In genomic region chr10:111594171-111594570, GRCm38 (mm10) we compare ENCODE assay signal across 13 mouse cellular contexts.
DNase-seq lines count a peak whose midpoint lies in the region; ATAC-seq and TF ChIP-seq lines count a peak whose summit lies in the region.
"Had no signal": no experiment of that assay in that cellular context is flagged by ENCODE, and none has a peak within 500 bp of the region (broad histone marks: within the 10 kb centered on the region; RNA-seq: fewer than 3 reads in every experiment).

No protein-coding gene starts in this region.

- peak overlapping the region; percentile 49 for H3K4me2 ChIP-seq in lung, embryonic 14.5 days
- peak overlapping the region; percentile 66 for H3K4me2 ChIP-seq in heart, embryonic 13.5 days
- H3K4me2 ChIP-seq in liver, embryonic 11.5 days = peak overlapping the region; percentile 54
- H3K4me2 ChIP-seq: hindbrain, embryonic 14.5 days; neural tube, embryonic 13.5 days had no signal

- ATAC-seq in lung, embryonic 14.5 days (ENCODE audit: insufficient read depth) = no peak
- no peak for ATAC-seq in G1E (ENCODE audit: extremely low read depth, insufficient number of reproducible peaks, low FRiP score, poor library complexity, severe bottlenecking)
- no peak for ATAC-seq in heart, embryonic 13.5 days (ENCODE audit: extremely low read depth, insufficient number of reproducible peaks, low FRiP score, low TSS enrichment)
- ATAC-seq in liver, embryonic 11.5 days (replicated peaks; ENCODE audit: low FRiP score) = no peak
- ATAC-seq: midbrain, embryonic 16.5 days had no signal

- H3K9ac ChIP-seq in lung, embryonic 14.5 days = no peak overlapping the region
- H3K9ac ChIP-seq in heart, embryonic 13.5 days = peak overlapping the region; percentile 60; the same call in 1 of the 2 replicates
- peak overlapping the region; percentile 21; the same call in 1 of the 2 replicates for H3K9ac ChIP-seq in liver, embryonic 11.5 days (ENCODE audit: low read depth, low read length)
- H3K9ac ChIP-seq: hindbrain, embryonic 14.5 days; neural tube, embryonic 13.5 days had no signal

- intact Hi-C loops in left cerebral cortex, postnatal 36 days (cut with DNase I) = no loop called here

- 0 out of 2 replicates have a peak overlapping the region, but pooled peaks have one; percentile 14 for H3K4me3 ChIP-seq in lung, embryonic 14.5 days (ENCODE audit: low read depth, low read length)
- no peak overlapping the region for H3K4me3 ChIP-seq in lung, adult 2 months (replicated peaks; ENCODE audit: extremely low read depth, low read depth, low read length)
- peak overlapping the region; percentile 70 for H3K4me3 ChIP-seq in G1E (ENCODE audit: low read depth, low read length)
- peak overlapping the region; percentile 41 for H3K4me3 ChIP-seq in heart, embryonic 13.5 days
- peak overlapping the region; percentile 15 for H3K4me3 ChIP-seq in liver, embryonic 11.5 days (ENCODE audit: low read depth, low read length)
- H3K4me3 ChIP-seq: neural tube, embryonic 13.5 days had no signal

- WGBS in lung, embryonic 14.5 days = 58% methylated on average over 11 of the region's 11 CpGs
- 75% methylated on average over 11 of the region's 11 CpGs for WGBS in lung, adult 2 months
- 27% methylated on average over 11 of the region's 11 CpGs for WGBS in heart, embryonic 13.5 days
- 40% methylated on average over 11 of the region's 11 CpGs for WGBS in liver, embryonic 11.5 days

- H3K4me1 ChIP-seq in lung, embryonic 14.5 days (ENCODE audit: insufficient read depth) = peaks cover 33% of the 10 kb centered on the region
- H3K4me1 ChIP-seq in lung, adult 2 months (ENCODE audit: control insufficient read depth, insufficient read depth, low read length) = no peaks in the 10 kb centered on the region
- H3K4me1 ChIP-seq in G1E (ENCODE audit: insufficient read depth, low read depth, low read length) = peaks cover 84% of the 10 kb centered on the region
- H3K4me1 ChIP-seq in heart, embryonic 13.5 days = peaks cover 43% of the 10 kb centered on the region
- peaks cover 23% of the 10 kb centered on the region for H3K4me1 ChIP-seq in liver, embryonic 11.5 days (replicated peaks; ENCODE audit: control insufficient read depth, insufficient read depth, low read length)

- H3K27ac ChIP-seq in lung, embryonic 14.5 days (ENCODE audit: low read depth) = peak overlapping the region; percentile 73
- peak overlapping the region; percentile 73 for H3K27ac ChIP-seq in heart, embryonic 13.5 days (replicated peaks)
- no peak overlapping the region for H3K27ac ChIP-seq in liver, embryonic 11.5 days (ENCODE audit: low read depth, low read length)
- H3K27ac ChIP-seq: hindbrain, embryonic 14.5 days; kidney, postnatal 0 days; neural tube, embryonic 13.5 days had no signal

- no peaks in the 10 kb centered on the region for H3K9me3 ChIP-seq in lung, embryonic 14.5 days (ENCODE audit: low read depth, low read length)
- peaks cover 6% of the 10 kb centered on the region; the same call in 1 of the 2 replicates for H3K9me3 ChIP-seq in G1E (replicated peaks)
- H3K9me3 ChIP-seq in heart, embryonic 13.5 days = no peaks in the 10 kb centered on the region
- H3K9me3 ChIP-seq in liver, embryonic 11.5 days (ENCODE audit: control insufficient read depth, low read length) = no peaks in the 10 kb centered on the region
- H3K9me3 ChIP-seq: neural tube, embryonic 13.5 days had no signal

- no peak for TF ChIP-seq CTCF in lung, embryonic 14.5 days (IDR thresholded peaks at IDR 0.05; ENCODE audit: low read depth)
- no peak for TF ChIP-seq CTCF in lung, adult 2 months (IDR thresholded peaks at IDR 0.05; ENCODE audit: insufficient read depth, low read length)
- no peak for TF ChIP-seq CTCF in G1E (IDR thresholded peaks at IDR 0.05; ENCODE audit: low read depth, low read length)

- peak; percentile 53 for DNase-seq in lung, embryonic 14.5 days
- DNase-seq in lung, adult 2 months = no peak
- DNase-seq in G1E (ENCODE audit: low spot score) (no peak), adipocyte (ENCODE audit: low spot score) (no peak)
- no peak for DNase-seq in liver, embryonic 11.5 days (ENCODE audit: low spot score)
- no peak for DNase-seq in left cerebral cortex, postnatal 36 days (ENCODE audit: low spot score in 2 of 2)
- DNase-seq: adrenal gland, postnatal 25 days; gastrocnemius, postnatal 25 days had no signal

- H3K36me3 ChIP-seq in lung, embryonic 14.5 days (ENCODE audit: insufficient read depth) = no peaks in the 10 kb centered on the region
- H3K36me3 ChIP-seq in G1E (replicated peaks) = no peaks in the 10 kb centered on the region
- no peaks in the 10 kb centered on the region for H3K36me3 ChIP-seq in heart, embryonic 13.5 days
- H3K36me3 ChIP-seq in liver, embryonic 11.5 days (ENCODE audit: control insufficient read depth, insufficient read depth, low read length) = no peaks in the 10 kb centered on the region
- H3K36me3 ChIP-seq: neural tube, embryonic 13.5 days had no signal

- no peak for TF ChIP-seq POLR2A in lung, adult 2 months (IDR thresholded peaks at IDR 0.05; ENCODE audit: borderline replicate concordance, extremely low read depth, low read depth, low read length)

- H3K27me3 ChIP-seq in lung, embryonic 14.5 days (ENCODE audit: insufficient read depth, low read length) = no peaks in the 10 kb centered on the region
- H3K27me3 ChIP-seq in G1E (ENCODE audit: insufficient read depth, low read length) = no peaks in the 10 kb centered on the region
- peaks cover 9% of the 10 kb centered on the region; the same call in 1 of the 2 replicates for H3K27me3 ChIP-seq in heart, embryonic 13.5 days (replicated peaks)
- H3K27me3 ChIP-seq in liver, embryonic 11.5 days (replicated peaks; ENCODE audit: control insufficient read depth, insufficient read depth, low read length) = no peaks in the 10 kb centered on the region
- H3K27me3 ChIP-seq: neural tube, embryonic 13.5 days had no signal
